Mouse (Mus musculus) embryonic fibroblast, embryonic 13.5 days (primary cell): ENCODE data around the gene A530016L24Rik. TPM values are rescaled to one million over a fixed set of nuclear protein-coding genes. Genes with fewer than 3 reads are reported as not detected.

ENCODE experiments used
- H3K27ac ChIP-seq: 2 replicates; pipeline ENCODE4 v1.5.1; 2012; ENCODE audit warnings: low read length, control low read depth, inconsistent platforms; ENCODE audit not compliant: insufficient read depth
- H3K4me1 ChIP-seq: 2 replicates; pipeline ENCODE4 v1.6.1; 2011; ENCODE audit warnings: low read length; ENCODE audit not compliant: control insufficient read depth, insufficient read depth
- H3K4me3 ChIP-seq: 2 replicates; pipeline ENCODE4 v1.5.1; 2011; ENCODE audit warnings: mild to moderate bottlenecking, control low read depth, low read length; ENCODE audit not compliant: insufficient read depth
- CTCF ChIP-seq: IDR thresholded peaks from 2 replicates; pipeline ENCODE4 v1.5.1; 2011; ENCODE audit warnings: mild to moderate bottlenecking, control low read depth, low read length, moderate library complexity, borderline replicate concordance; ENCODE audit not compliant: insufficient read depth
- POLR2A ChIP-seq: IDR thresholded peaks from 2 replicates; pipeline ENCODE4 v1.6.1; 2011; ENCODE audit warnings: low read depth, mild to moderate bottlenecking, control low read depth, low read length, moderate library complexity
- polyA plus RNA-seq: library from polyadenylated mRNA; stranded (reverse); fragments of >200 nt; gene quantifications from 2 replicates; pipeline ENCODE4 v1.2.4, GENCODE M21; 2011; ENCODE audit warnings: low read depth; ENCODE audit not compliant: missing spikeins, insufficient read length

A530016L24Rik gene
- polyA plus RNA-seq, 1 experiment = not detected

GRCm38 (mm10) chr12:112463209-112463608, 26.0 kb upstream of the A530016L24Rik start:
- H3K4me3 ChIP-seq = no peak overlapping the region
- TF ChIP-seq CTCF (no peak), POLR2A (no peak)
- no peak overlapping the region for H3K27ac ChIP-seq
- H3K4me1 ChIP-seq = no peaks in the 10 kb centered on the region

GRCm38 (mm10) chr12:112463750-112464444, 25.4 kb upstream of the A530016L24Rik start:
- Histone ChIP-seq H3K4me3 (no peak overlapping the region), H3K4me1 (no peaks in the 10 kb centered on the region), H3K27ac (no peak overlapping the region)
- TF ChIP-seq POLR2A = no peak
- TF ChIP-seq CTCF = no peak

GRCm38 (mm10) chr12:112464516-112464915, 24.7 kb upstream of the A530016L24Rik start:
- H3K27ac ChIP-seq = no peak overlapping the region
- TF ChIP-seq CTCF (no peak), POLR2A (no peak)
- H3K4me3 ChIP-seq = no peak overlapping the region
- H3K4me1 ChIP-seq = no peaks in the 10 kb centered on the region

GRCm38 (mm10) chr12:112465928-112466327, 23.3 kb upstream of the A530016L24Rik start:
- H3K4me3 ChIP-seq = no peak overlapping the region
- no peak overlapping the region for H3K27ac ChIP-seq
- no peaks in the 10 kb centered on the region for H3K4me1 ChIP-seq
- TF ChIP-seq POLR2A = no peak

DNA sequence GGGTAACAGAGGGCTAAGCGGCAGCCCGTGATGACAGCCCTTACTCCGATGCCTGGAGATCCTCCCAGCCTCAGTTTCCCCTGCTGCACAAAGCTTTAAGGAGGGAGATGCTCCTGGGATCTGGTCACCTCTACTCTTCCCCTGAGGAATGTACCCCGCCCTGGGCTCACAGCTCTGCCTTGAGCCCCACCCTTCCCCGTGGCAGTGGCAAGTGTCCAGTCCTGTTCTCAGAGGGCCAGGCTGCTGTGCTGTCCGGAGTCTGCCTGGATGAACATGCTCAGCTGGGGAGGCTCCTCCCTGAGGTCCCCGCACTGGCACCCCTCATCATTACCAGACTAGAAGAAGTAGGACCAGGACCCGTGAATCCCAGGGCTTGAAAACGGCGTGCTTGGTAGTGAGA, 21.9 kb upstream of the A530016L24Rik start:
- H3K4me1 ChIP-seq = no peaks in the 10 kb centered on the region
- no peak overlapping the region for H3K27ac ChIP-seq
- TF ChIP-seq CTCF (no peak), POLR2A (no peak)
- no peak overlapping the region for H3K4me3 ChIP-seq

GRCm38 (mm10) chr12:112469393-112469792, 19.9 kb upstream of the A530016L24Rik start:
- TF ChIP-seq CTCF (no peak), POLR2A (no peak)
- Histone ChIP-seq H3K4me1 (no peaks in the 10 kb centered on the region), H3K4me3 (no peak overlapping the region), H3K27ac (no peak overlapping the region)

GRCm38 (mm10) chr12:112470216-112470615, 19.0 kb upstream of the A530016L24Rik start:
- Histone ChIP-seq H3K4me3 (no peak overlapping the region), H3K27ac (no peak overlapping the region), H3K4me1 (no peaks in the 10 kb centered on the region)
- TF ChIP-seq CTCF (no peak), POLR2A (no peak)

DNA sequence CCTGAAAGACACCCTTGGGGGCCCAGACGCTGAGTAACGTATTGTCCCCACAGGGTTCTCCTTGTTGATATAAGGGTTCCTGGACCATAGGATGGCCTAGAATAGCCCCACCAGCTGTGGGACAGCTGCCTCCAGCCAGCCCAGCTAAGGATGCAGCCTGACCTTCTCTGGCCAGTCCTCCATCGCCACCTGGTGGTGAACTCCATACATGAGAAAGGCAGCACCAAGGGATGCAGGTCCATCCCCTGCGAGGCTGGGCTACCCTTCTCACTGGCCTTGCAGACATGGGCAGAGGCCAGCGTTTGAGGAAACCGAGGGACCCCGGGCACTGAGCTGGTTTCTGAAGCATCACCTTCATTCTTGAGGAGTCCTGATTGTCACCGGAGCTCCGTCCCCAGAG, 15.5 kb upstream of the A530016L24Rik start:
- TF ChIP-seq CTCF (peak; percentile 100), POLR2A (no peak)
- Histone ChIP-seq H3K4me1 (no peaks in the 10 kb centered on the region), H3K27ac (no peak overlapping the region), H3K4me3 (no peak overlapping the region)

- TF ChIP-seq CTCF (no peak), POLR2A (no peak)
- no peak overlapping the region for H3K27ac ChIP-seq
- peaks cover 8% of the 10 kb centered on the region for H3K4me1 ChIP-seq
- no peak overlapping the region for H3K4me3 ChIP-seq
These were observed 287 bp downstream of the A530016L24Rik start for GRCm38 (mm10) chr12:112489535-112489934.

DNA sequence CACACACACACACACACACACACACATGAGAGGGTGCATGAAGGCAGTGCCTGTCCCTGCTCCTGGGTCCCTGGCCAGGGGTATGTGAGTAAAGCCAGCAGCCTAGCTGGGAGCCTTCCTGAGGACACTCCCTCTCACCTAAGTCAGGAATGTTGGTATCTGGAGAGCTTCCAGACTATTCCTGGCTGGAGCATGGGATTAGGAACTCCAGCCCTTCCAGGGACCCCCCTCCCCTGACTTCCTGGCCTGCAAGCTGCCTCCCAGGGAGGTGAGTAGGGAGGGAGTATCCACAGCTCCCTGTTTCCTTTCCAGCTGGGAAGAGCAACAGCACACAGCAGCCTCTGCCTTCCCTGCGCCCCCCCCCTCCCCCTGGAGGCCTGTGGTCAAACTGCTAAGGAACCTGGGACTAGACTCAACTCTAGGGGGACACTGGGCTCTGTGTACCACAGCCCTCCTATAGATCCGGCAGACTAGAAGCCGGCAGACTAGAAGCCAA, 1.2 kb downstream of the A530016L24Rik start:
- H3K4me3 ChIP-seq = no peak overlapping the region
- peaks cover 8% of the 10 kb centered on the region for H3K4me1 ChIP-seq
- H3K27ac ChIP-seq = no peak overlapping the region
- TF ChIP-seq CTCF = no peak
- TF ChIP-seq POLR2A = no peak

GRCm38 (mm10) chr12:112496136-112496535, 6.9 kb downstream of the A530016L24Rik start:
- TF ChIP-seq CTCF (no peak), POLR2A (no peak)
- Histone ChIP-seq H3K27ac (no peak overlapping the region), H3K4me3 (no peak overlapping the region), H3K4me1 (peaks cover 1% of the 10 kb centered on the region)
